Mouse (Mus musculus) liver, postnatal 0 days (tissue): ENCODE results near the gene Ift43.

Source experiments
- CTCF ChIP-seq: sonication (generic); IDR thresholded peaks from 2 replicates; pipeline ENCODE4 v1.5.1; 2016; ENCODE audit warnings: antibody characterized with exemption, low read depth
- EP300 ChIP-seq: IDR thresholded peaks from 2 replicates; pipeline ENCODE4 v1.6.1; 2016; ENCODE audit warnings: antibody characterized with exemption, low read depth, mild to moderate bottlenecking

- no peak for TF ChIP-seq CTCF
- TF ChIP-seq EP300 = no peak
These were observed 109.7 kb downstream of the Ift43 start for GRCm38 (mm10) chr12:86192036-86192449.
